Mouse (Mus musculus) CH12.LX (cell line): Measurements from ENCODE around the gene St8sia1.

Source experiments
- CHD2 ChIP-seq: IDR thresholded peaks from 2 replicates; pipeline ENCODE4 v1.6.1; 2011; ENCODE audit warnings: low read length, improper control_type of control experiment
- CTCF ChIP-seq, 2 experiments: IDR thresholded peaks in 1 of 2; conservative IDR thresholded peaks in 1 of 2; 2 replicates each; pipeline ENCODE4 v1.5.1; 2011 to 2012; ENCODE audit warnings: low read depth in 2 of 2, low read length in 2 of 2, improper control_type of control experiment in 1 of 2, inconsistent platforms in 1 of 2, mild to moderate bottlenecking in 1 of 2, moderate library complexity in 1 of 2
- EP300 ChIP-seq: IDR thresholded peaks from 2 replicates; pipeline ENCODE4 v1.6.1; 2011; ENCODE audit warnings: low read length, improper control_type of control experiment
- HCFC1 ChIP-seq: IDR thresholded peaks from 2 replicates; pipeline ENCODE4 v1.6.1; 2012; ENCODE audit warnings: low read depth, mild to moderate bottlenecking, inconsistent platforms, low read length, improper control_type of control experiment
- JUN ChIP-seq: IDR thresholded peaks from 2 replicates; pipeline ENCODE4 v1.6.1; 2011; ENCODE audit warnings: low read depth, mild to moderate bottlenecking, low read length, improper control_type of control experiment, moderate library complexity; ENCODE audit not compliant: insufficient read depth
- MAZ ChIP-seq: IDR thresholded peaks from 2 replicates; pipeline ENCODE4 v1.6.1; 2012; ENCODE audit warnings: low read depth, mild to moderate bottlenecking, inconsistent platforms, low read length, improper control_type of control experiment, moderate library complexity
- SMC3 ChIP-seq: IDR thresholded peaks from 2 replicates; pipeline ENCODE4 v1.6.1; 2011; ENCODE audit warnings: low read depth, low read length, improper control_type of control experiment
- ZC3H11A ChIP-seq: IDR thresholded peaks from 2 replicates; pipeline ENCODE4 v1.6.1; 2012; ENCODE audit warnings: low read depth, mild to moderate bottlenecking, inconsistent platforms, low read length, improper control_type of control experiment
- ZNF384 ChIP-seq: IDR thresholded peaks from 2 replicates; pipeline ENCODE4 v1.6.1; 2012; ENCODE audit warnings: low read depth, low read length, improper control_type of control experiment, inconsistent platforms

GRCm38 (mm10) chr6:142941596-142942381 lies 22.5 kb downstream of the St8sia1 start:
- TF ChIP-seq CTCF (conservative IDR thresholded peaks at IDR 0.05 in 1 of 2, IDR thresholded peaks at IDR 0.05 in 1 of 2; ENCODE audit: low read depth in 2 of 2, low read length in 2 of 2) (no peak), HCFC1 (no peak), SMC3 (no peak), CHD2 (no peak), EP300 (no peak), ZNF384 (no peak), JUN (no peak), ZC3H11A (no peak), MAZ (no peak)
